Mouse (Mus musculus): ENCODE measurements around the gene Sem1.
"Not testable (repeated sequence)": the region's sequence is repeated elsewhere in the genome, so short reads cannot be mapped to it uniquely, and the experiment has no call there.

The Sem1 gene

DNA sequence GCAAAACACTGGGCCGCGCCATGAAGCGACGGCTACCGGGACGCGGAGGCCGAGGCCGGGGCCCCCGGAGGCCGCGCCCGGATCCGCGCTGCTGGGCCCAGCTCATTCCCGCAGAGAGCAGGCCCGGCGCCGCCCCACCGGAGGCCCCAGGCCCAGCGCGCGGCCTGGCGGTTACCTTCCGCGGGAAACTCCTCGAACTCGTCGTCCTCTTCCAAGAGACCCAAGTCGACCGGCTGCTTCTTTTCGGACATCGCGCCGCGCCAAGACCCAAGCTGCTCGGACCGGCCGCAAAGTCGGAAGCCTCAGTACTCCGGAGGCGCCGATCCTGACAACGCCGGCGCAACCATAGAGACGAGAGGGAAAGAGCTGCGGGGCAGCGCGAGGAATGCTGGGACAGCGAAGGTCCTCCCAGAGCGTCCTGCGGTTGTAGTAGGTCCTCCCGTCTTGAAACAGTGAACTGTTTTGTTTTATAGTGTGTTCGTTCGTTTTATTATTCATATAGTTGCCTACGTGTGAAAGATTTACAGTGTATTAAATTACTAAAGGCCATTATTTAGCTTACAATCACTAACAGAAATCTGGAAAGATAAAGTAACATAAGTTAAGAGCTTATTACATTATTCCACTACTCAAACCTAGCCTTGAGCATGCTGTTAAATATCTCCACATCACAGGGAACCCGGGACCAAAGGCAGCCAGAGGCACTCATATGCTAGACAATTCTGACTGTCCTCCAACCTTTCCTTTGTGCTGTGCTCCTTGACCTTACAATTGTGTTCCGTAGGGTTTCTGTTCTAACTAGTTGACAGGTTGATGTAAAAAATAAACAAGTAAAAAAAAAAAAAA, at the start of gene Sem1:
Gene Sem1 (minus strand): TSS at position 360 of the 846 bp plus-strand sequence.
- DNase-seq (ENCODE audit: low spot score), result peak; percentile 87

- peak; percentile 14 for DNase-seq (ENCODE audit: low spot score)
Observed at GRCm38 (mm10) chr6:6622846-6623749, 44.6 kb upstream of the Sem1 start.

DNA sequence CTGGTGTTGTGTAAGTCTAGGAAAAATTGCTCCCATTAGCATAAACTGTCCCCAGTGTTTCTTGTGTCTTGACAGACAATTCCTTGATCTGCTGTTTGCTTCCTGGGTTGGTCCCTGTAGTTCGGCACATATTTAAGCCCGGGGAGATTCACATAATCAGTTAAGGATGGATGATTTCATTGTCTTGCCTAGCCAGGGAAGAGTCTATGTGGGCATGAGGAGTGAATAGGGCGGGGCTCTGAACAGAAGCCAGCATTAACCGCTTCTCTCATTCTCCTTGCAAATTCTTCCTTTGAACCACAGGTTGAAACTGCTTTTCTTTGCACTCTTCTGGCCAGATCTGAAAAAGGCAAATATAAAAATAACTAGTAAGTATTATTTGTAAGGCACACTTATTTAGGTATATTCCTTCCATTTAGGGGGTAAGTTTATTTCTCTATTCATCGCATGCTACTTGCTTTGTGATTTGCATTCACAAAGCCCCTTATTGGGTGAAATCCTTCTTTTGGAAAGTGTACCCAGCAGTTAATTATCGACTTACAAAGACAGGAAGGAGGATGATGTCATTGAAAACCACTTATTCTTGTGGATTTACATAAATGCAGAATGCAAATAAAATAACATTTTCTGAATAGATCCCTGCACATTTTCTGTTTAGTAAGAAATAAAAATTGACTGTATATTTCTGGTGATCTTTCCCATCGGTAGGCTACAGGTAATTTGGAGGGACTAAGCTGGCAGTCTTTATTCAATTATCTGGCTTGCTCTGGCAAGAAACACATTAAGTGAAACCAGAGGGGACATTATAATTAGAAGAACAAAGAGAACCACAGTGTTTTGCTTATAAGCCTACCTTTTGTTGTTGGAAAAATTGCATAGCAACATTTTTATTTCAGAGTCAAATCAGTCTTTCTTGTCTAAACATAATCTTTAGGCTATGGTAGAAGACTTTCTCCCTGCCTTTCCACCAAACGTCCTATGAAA, 25.4 kb upstream of the Sem1 start:
- DNase-seq (ENCODE audit: low spot score), result no peak

DNA sequence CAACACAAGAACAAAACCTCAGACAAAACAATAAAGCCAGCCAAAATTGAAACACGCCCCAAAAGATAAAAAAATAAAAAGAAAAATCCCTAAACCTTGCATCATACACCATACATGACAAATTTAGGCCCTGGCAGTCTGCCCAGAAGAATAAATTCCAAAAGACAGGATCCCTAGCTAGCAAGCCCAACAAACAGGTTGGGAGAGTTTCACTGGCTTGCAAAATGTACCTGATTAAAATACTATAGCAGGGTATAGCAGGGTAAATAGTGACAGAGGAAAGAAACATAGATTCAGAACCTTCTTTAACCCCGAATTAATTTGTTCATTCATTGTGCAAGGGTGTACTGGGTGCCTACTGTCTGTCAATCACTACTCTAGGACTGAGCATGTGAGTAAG, 7.8 kb upstream of the Sem1 start:
- no peak for DNase-seq (ENCODE audit: low spot score)

- DNase-seq (ENCODE audit: low spot score), result peak; percentile 11
Observed at GRCm38 (mm10) chr6:6581849-6582248, 3.4 kb upstream of the Sem1 start.

- peak; percentile 8 for DNase-seq (ENCODE audit: low spot score)
Observed at GRCm38 (mm10) chr6:6577741-6578284, 650 bp downstream of the Sem1 start.

DNA sequence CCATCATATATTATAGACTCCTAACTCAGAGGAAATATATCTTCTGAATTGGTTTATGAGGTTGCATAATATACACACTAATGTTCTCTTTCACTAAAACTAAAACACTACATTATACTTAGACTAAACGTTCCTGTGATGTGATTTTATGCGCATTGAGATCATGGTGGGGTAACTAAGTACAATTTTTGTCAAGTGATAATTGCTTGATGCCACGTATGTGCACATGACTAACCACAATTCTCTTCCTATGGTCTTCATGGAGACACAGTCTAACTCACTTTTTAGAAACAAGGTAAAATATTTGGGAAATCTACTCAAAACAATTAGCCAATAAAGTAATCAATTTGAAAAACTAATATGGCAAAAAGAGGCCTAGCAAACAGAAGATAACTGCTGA, 1.2 kb downstream of the Sem1 start:
- no peak for DNase-seq (ENCODE audit: low spot score)

DNA sequence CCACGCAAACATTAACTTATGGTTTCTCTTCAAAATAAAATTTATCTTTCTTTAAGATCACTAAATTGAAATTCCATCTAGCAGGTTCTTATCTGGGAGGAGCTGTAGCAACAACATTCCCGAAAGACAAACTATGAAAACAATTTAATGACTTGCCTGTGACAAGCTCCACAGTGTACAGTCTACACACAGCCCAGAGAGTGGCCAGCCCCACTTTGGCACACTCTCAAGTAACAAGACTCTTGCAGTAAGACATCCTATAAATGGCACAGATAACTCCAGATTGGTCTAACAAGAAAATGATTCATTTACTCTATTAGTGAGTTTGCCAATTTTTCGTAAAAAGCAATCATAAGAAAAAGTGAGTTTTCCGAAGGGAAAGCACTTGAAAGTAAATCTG, 2.7 kb downstream of the Sem1 start:
- peak; percentile 46 for DNase-seq (ENCODE audit: low spot score)

- no peak for DNase-seq (ENCODE audit: low spot score)
Observed at GRCm38 (mm10) chr6:6568436-6568835, 10.0 kb downstream of the Sem1 start.

DNA sequence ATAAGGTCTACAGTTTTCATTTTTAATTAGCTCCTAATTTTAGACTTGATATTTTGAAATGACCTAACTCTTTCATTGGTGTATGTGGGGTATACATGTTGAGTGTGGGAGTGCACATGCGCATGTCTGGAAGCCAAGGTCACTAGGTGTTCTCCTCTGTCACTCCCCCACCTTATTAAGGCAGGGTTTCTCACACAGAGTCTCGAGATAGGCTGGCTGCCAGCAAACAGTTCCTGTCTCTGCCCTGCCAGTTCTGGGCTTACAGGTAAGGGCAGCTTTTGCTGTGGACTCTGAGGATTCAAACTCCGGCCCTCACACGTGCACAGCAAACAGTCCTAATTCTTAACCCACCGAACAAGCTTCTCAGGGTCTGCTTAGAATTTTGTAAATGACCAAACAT, 14.8 kb downstream of the Sem1 start:
- peak; percentile 29 for DNase-seq (ENCODE audit: low spot score)

- no peak for DNase-seq (ENCODE audit: low spot score)
Observed at GRCm38 (mm10) chr6:6562716-6563115, 15.7 kb downstream of the Sem1 start.

- no peak for DNase-seq (ENCODE audit: low spot score)
Observed at GRCm38 (mm10) chr6:6557647-6558046, 20.8 kb downstream of the Sem1 start.

- no peak for DNase-seq (ENCODE audit: low spot score)
Observed at GRCm38 (mm10) chr6:6552006-6552405, 26.5 kb downstream of the Sem1 start.

- DNase-seq (ENCODE audit: low spot score), result peak; percentile 13
Observed at GRCm38 (mm10) chr6:6547997-6548396, 30.5 kb downstream of the Sem1 start.

GRCm38 (mm10) chr6:6544255-6544645, 34.2 kb downstream of the Sem1 start:
- no peak for DNase-seq (ENCODE audit: low spot score)

GRCm38 (mm10) chr6:6543606-6544254, 34.7 kb downstream of the Sem1 start:
- no peak for DNase-seq (ENCODE audit: low spot score)

DNA sequence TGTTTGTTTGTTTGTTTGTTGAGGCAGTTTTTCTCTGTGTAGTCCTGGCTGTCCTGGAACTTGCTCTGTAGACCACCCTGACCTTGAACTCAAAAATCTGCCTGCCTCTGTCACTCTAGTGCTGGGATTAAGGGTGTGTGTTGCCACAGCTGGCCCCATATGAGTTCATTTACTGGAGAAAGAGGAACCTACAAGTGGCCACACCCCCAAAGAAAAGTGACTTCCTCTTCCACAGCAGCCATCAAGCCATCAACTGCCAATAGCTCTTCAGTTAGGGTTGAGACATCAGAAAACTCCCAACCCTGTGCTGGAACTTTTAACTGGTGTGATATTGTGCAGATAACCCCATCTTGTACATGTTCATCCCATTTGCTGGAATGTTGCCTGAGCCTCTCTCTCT, 36.3 kb downstream of the Sem1 start:
- DNase-seq (ENCODE audit: low spot score), result no peak

- no peak for DNase-seq (ENCODE audit: low spot score)
Observed at GRCm38 (mm10) chr6:6536781-6537466, 41.5 kb downstream of the Sem1 start.

DNA sequence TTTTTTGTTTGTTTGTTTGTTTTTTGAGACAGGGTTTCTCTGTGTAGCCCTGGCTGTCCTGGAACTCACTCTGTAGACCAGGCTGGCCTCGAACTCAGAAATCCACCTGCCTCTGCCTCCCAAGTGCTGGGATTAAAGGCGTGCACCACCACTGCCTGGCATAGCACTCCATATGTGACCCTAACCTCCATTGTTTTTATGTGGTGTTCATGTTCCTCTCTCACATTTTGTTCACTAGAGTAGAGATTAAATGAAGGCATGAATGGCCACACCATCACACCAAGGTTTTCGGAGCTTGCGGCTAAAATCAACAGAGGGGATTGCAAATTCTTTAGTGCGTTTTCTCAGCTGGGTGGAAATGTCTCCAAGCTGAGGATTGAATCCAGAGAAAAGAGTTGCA, 42.1 kb downstream of the Sem1 start:
- not testable (repeated sequence) for DNase-seq (ENCODE audit: low spot score)

All from lung, postnatal 25 days (tissue).